Mouse (Mus musculus): ENCODE results near the gene Maml1. TPM values are rescaled to one million over a fixed set of nuclear protein-coding genes. Genes with fewer than 3 reads are reported as not detected.

The Maml1 gene
- total RNA-seq, 2 experiments from 2014 or later: 34.4 to 36.7 TPM

DNA sequence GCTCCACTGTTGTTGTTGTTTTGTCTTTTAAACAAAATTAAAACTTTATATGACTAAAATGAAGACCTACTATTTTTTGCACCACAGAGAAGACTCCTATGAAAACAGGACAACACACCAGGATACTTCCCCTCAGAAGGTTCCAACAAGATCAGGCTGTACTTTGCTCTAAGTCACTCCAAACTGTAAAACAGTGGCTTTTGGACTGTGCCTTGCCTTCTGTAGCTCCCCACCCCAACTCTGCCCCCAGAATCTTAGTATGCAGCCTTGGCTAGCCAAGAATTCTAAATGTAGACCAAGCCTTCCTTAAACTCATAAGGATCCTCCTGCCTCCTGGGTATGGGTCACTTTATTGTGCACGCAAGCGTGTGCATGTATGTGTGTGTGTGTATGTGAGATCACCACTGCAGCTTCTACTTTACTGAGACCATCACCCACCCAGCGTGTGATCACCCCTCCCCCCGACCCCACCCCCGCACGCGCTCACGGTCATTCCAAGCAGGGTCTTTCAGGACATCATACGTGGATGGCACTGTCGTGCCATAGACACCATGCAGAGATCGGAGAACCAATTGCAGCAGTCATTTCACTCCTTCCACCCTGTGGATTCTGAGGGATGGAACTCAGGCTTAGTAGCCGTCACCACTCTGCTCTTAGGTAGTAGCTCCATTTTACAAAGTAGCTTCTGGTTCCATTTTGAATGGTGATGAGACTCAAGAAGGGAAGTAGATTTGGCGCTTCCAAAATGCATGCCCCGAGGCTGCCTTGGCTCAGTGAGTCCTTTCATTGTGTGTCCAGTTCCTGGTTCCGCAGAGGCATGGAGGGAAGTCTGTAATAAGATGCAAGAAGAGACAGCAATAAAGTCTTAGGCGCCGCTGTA lies 68.1 kb downstream of the Maml1 start:
- no peak for DNase-seq (ENCODE audit: low spot score in 2 of 2)

DNA sequence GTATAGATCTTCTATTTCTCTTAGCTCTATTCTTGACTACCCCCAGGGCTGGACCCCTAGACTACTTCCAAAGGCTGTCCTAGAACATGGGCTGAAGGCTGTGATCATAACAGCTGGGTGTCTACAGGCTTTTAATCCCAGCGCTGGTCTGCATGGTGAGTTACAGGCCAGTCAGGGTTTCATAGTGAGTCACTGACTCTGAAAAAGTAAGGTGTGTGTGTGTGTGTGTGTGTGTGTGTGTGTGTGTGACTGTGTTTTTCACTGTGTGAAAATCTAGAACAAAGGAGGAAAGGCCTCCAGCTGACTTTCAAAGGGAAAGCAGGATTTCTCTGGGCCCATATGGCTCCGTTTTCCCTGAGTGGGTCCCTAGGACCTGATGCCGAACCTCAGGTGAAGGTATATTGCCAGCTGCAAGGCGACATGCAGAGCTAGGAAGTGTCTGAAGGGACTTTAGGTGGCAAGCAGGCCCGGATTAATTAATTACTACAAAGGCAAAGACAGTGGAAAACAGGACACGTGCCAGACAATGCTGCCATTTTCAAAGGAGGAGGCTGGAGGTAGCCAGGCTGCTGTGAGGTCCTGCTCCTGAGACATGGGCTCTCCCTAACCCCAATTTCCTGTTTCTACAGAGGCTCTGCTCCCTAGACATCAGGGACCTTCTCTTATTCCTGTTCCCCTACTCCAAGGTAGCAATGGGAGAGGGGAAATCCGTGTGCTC lies 69.4 kb downstream of the Maml1 start:
- DNase-seq (ENCODE audit: low spot score in 2 of 2): no peak

DNA sequence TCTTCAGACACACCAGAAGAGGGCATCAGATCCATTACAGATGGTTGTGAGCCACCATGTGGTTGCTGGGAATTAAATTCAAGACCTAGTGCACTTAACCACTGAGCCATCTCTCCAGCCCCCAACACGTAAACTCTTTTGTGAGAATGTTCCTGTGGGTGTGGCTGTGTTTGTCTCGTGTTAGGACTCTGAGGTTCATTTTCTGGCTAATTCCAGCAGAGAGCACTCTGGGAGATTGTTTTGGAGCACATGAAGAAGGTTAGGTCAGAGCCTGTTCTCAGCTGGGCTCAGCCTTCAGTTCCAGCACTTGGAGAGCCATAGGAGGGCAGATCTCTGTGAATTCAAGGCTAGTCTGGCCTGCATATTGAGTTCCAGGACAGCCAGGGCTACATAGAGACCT lies 72.3 kb downstream of the Maml1 start:
- no peak for DNase-seq (ENCODE audit: low spot score in 2 of 2)

DNA sequence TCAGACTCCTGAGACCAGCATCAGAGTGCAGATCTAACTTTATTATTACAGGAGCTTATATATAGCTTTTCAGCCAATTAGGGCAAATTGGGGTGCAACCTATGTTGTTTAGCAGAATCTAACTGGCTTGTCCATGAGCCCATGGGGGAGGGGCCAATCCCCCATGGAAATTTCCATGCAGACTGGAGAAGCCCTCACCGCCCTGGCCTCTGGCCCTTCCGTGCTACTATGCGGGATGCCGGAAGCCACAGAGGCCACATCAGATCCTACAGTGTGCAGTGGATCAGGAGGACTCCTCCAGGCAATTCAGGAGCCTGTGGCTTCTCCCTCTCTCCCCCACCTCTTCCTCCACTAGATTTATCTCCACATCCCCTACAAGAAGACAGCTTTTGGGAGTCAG lies 74.3 kb downstream of the Maml1 start:
- no peak for DNase-seq (ENCODE audit: low spot score in 2 of 2)

DNA sequence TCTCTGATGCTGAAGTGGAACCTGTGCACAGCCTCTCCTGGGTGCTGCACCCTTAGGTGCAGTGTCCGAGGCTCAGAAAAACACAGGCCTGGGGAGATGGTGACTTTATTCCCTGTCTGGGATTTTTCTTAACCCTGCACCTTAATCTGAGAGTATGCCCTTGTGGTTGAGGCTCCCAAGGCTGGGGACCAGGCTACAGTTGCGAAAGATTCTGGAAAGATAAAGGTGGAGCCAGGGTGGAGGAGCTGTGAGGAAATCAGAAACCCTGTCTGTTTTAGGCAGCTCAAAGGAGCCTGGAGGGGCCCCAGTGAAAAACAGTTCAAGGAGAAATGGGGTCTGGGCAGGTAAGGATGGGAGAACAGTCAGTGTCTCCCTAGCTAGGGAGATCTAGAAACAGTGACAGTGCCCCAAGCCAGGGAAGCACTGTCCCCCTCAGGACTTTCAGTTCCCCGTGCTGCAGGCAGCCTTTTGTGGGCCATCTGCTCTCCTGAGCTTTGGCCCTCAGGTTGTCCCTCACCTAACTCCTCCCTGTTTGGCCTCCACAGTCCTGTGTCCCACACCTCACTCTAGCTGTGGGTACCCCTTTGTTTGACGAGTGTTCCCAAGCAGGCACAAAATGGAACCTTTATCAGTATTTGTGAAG lies 75.3 kb downstream of the Maml1 start:
- no peak for DNase-seq (ENCODE audit: low spot score in 2 of 2)

DNA sequence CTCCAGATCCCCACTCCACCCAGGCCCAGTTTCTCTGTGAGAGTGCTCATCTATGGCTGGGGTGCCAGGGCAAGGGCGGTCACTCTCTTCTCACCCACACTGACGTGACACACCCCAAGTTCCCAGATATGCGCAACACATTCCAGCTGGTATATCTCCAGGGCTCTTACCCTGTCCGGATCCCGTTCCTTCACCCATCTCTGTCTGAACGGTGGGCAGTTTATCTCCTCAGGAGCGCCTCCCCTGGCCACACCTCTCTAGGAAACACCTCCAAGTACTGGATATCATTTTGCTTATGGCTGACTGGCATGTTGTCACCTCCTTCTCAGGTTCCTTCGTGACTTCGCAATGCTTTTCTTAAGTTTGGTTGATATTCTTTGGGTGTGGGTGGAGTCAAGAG lies 76.5 kb downstream of the Maml1 start:
- no peak for DNase-seq (ENCODE audit: low spot score in 2 of 2)

DNA sequence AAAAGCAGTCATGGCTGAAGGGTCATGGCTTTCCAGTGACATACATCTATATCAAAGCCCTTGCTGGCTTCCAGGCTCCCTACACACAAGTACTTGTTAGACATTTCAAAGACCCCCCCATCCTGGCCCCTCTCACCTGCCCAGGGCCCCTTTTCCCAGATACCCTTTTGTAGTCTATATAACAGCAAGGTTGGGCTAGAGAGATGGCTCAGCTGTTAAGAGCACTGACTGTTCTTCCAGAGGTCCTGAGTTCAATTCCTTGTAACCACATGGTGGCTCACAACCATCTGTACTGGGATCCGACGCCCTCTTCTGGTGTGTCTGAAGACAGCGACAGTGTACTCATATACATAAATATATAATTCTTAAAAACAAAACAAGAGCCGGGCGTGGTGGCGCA lies 77.5 kb downstream of the Maml1 start:
- DNase-seq (ENCODE audit: low spot score in 2 of 2): no peak

DNA sequence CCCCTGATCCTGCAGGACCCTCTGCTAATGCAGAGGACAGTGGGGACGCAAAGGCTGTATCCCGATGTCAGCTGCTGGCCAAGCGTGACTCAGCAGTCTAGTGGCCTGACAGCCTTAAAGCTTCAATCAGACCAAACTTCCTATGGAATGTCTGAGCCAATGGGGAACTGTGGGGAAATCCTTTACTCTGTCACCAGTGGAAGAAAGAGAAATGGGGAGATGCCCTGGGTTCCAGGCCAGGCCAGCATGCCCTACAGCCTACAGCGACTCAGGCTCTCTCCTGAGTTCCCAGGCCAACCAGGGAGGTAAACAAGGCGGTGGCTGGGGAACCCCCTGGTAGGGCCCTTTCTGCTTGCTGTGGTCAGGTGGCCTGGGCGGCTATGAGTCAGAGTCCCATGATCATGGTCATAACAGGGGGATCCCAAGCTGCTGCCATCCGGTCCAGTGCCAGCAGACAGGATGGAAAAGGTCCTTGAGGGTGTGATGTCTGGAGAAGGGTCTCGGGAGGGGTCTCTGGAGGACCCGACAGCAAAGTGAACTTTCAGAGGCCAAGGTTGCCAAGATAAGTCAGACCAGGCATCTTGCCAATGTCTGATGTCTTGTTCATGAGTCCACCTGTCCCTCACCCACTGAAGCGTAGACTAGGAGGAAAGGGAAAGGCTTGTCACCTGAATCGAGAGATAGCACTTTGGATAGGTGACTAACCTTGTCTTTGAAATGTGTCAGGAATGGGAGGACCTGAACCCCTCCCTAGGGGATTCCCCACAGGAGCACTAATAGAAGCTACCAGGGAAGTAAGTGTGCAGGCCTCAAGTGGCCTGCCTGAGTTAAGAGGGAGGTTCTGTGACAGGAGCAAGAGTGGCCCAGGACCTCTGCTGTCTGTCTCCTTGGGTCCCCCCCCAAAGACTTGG lies 79.0 kb downstream of the Maml1 start:
- peak in 1 of 2 experiments; percentile 73 for DNase-seq (ENCODE audit: low spot score in 2 of 2)

DNA sequence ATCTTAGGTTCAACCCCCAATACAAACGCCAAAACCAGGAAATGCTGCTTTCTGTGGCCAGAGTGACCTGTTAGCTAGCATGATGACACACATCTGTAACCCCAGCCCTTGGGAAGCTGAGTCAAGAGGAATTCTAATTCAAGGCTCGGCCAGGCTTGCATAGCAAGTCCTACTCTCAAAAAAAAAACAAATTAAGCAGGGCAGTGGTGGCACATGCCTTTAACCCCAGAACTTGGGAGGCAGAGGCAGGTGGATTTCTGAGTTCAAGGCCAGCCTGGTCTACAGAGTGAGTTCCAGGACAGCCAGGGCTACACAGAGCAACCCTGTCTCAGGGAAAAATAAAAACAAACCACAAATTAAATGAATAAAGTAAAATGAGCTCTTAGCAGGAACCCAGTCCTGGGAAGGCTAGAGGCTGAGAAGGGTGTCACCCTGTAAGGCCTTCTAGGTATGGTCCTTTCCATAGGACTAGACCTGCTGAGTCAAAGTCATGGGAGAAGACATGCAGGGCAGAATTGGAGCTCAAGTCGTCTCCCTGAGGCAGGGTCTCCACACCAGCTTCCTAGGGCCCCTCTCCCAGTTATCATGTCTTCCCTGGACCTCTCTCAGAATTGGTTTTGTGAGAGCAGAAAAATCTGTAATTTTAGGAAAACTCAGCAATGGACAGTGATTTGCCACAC lies 79.9 kb downstream of the Maml1 start:
- no peak for DNase-seq (ENCODE audit: low spot score in 2 of 2)

DNA sequence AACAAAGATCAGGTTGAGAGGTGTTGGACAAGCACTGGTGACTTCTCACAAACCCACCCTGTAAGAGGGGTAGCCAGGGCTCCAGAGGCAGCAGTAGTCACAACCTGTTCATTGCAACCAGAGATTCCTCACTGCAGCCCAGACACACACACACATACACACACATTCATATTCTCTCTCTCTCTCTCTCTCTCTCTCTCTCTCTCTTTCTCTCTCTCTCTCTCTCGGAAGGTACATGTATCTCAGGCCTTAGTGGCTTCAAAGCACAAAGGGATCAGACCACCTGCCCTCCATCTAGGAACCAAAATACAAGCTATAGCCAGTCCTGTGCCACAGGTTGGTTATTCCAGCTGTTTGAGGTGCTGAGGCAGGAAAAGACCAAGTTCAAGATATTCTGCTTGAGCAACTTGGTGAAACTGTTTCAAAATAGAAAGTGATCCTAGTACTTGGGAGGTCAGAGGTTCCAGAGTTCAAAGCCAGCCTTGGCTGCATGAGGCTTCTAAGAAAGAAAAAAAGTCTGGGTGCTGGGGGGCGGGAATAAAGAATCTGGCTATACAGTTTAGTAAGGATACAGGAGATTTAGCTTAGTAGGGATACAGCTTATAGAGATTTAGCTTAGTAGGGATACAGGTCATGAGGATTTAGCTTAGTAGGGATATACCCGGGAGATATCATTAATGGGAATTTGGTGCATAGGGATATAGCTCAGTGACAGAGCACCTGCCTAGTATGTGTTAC lies 80.6 kb downstream of the Maml1 start:
- DNase-seq (ENCODE audit: low spot score in 2 of 2): no peak

DNA sequence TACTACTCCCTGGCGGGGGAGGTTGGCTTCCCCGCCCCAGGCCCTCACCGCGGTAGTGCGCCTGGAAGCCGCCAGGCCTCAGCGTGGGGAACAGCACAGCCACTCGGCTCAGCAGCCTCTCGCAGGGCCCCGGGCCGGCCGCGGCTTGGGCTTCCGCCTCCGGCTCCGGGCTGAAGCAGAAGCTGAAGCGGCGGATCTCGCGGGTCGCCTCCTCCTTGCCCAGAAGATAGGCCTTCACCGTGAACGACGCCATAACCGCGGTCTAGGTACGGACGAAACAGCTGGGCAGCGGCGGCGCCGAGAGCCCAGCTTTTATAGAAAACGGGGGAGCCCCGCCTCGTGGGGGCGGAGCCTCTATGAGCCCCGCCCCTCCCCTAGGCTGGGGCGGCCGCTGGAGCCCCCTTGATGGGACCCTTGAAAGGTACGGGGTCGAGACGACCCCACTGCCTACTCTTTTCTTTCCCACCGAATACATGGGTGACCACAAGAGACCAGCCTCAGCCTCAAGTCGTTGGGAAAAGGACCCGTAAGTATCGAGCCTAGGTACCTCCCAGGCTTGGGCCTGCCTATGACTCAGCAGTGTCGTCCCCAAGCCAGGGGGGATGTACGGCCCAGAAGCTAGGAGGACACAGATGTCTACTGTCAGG lies 81.5 kb downstream of the Maml1 start, which contains the start of the genes Sqstm1 and Mgat4b:
Sqstm1 (minus strand) TSS at position 323 of the 647 bp plus-strand sequence.
Mgat4b (plus strand) TSS at position 386 of the 647 bp plus-strand sequence.
- peak; percentile 79 to 86 for DNase-seq (ENCODE audit: low spot score in 2 of 2)

DNA sequence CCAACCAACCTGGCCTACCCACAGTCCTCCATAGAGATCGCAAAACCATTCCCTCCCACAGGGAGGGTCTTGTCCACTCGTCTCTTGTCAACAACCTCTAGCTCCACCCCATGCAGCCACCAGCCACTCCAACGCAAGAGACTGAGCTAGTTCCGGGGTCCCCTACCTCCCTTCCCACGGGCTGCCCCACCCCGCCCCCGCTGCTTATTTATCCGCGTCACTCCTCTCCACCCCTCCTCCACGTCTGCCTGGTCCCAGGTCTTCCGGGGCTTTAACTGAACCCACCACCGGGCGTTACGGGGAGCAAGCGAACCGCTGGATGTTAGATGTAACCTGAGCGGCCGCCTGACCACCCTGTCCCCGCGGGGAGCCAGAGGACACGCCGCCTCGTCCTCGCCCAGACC lies 82.0 kb downstream of the Maml1 start:
- peak; percentile 76 to 89 for DNase-seq (ENCODE audit: low spot score in 2 of 2)

DNA sequence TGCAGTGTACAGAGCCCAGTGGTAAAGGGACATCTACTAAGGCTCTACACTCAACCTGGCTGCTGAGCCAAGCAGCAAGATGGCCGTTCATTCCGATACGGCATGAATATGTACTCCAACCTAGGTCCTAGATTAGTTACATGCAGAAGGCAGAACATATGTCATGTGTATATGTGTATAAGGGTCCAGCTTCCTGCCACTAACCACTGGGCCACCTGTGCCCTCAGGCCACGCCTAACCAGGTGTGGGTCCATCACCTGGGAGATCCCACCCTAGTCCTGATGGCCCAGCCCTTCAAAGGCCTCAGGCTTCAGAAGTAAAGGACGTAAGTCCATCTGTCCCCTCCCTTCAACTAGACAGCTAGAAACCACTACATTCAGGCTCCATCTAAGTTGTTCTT lies 84.1 kb downstream of the Maml1 start:
- no peak for DNase-seq (ENCODE audit: low spot score in 2 of 2)

DNA sequence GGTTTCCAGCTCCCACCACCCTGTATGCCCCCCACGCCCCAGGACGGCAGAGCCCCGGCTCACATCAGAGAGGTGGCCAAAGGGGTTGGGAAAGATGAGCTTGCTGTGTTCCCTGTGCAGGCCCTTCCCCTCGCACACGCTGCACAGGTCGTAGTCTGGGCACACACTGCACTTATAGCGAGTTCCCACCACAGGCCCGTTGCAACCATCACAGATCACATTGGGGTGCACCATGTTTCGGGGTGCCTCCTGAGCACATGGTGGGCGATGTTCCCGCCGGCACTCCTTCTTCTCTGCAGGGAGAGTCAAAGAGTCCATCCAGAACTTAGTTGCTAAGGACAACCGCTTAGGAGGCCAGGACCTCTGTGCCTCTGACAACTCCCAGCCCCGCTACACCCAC lies 84.8 kb downstream of the Maml1 start:
- no peak for DNase-seq (ENCODE audit: low spot score in 2 of 2)

DNA sequence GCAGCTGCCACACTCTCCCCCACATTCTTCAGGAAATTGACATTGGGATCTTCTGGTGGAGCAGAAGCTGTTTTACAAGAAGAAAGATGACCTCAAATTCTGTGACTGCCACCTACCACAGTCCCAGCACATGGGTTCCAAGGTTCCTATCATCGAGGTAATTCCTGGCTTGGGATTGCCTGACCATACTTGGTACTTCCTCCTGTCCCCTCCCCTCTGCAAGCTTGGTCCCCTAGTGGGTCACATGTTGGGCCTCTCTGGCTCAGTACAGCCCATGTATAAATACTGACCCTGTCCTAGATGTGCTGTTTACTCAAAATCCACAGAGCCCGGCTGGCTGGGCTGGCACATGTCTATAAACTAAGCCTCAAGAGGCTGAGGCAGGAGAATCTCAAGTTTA lies 86.1 kb downstream of the Maml1 start:
- no peak for DNase-seq (ENCODE audit: low spot score in 2 of 2)

Measured in adrenal gland, postnatal 4 days (tissue).